Mouse (Mus musculus) embryonic facial prominence, embryonic 12.5 days (tissue): ENCODE results near the gene Eya2. TPM values are rescaled to one million over a fixed set of nuclear protein-coding genes. Genes with fewer than 3 reads are reported as not detected.
"Not testable (repeated sequence)": the region's sequence is repeated elsewhere in the genome, so short reads cannot be mapped to it uniquely, and the experiment has no call there.

ENCODE experiments used
- ATAC-seq: fragments of 200-750 bp; cut with Nextera tagmentation; 2 replicates; pipeline ENCODE4 v1.8.0; 2017; ENCODE audit not compliant: insufficient number of reproducible peaks, insufficient read depth, low FRiP score, low TSS enrichment
- H3K27ac ChIP-seq: fragments of 300-500 bp; sonication (generic); 2 replicates; pipeline ENCODE4 v1.5.1; 2016; ENCODE audit warnings: mild to moderate bottlenecking
- H3K27me3 ChIP-seq: fragments of 300-500 bp; sonication (generic); 2 replicates; pipeline ENCODE4 v1.6.1; 2016; ENCODE audit warnings: mild to moderate bottlenecking, moderate library complexity
- H3K36me3 ChIP-seq: fragments of 300-500 bp; sonication (generic); 2 replicates; pipeline ENCODE4 v1.6.1; 2016; ENCODE audit warnings: mild to moderate bottlenecking
- H3K4me1 ChIP-seq: fragments of 300-500 bp; sonication (generic); 2 replicates; pipeline ENCODE4 v1.6.1; 2016
- H3K4me2 ChIP-seq: fragments of 300-500 bp; sonication (generic); replicated peaks from 2 replicates; pipeline ENCODE4 v1.6.1; 2016; ENCODE audit warnings: mild to moderate bottlenecking, moderate library complexity
- H3K4me3 ChIP-seq: fragments of 300-500 bp; sonication (generic); 2 replicates; pipeline ENCODE4 v1.5.1; 2016; ENCODE audit warnings: mild to moderate bottlenecking
- H3K9ac ChIP-seq: fragments of 300-500 bp; sonication (generic); 2 replicates; pipeline ENCODE4 v1.6.1; 2016; ENCODE audit warnings: mild to moderate bottlenecking, moderate library complexity
- H3K9me3 ChIP-seq: fragments of 300-500 bp; sonication (generic); 2 replicates; pipeline ENCODE4 v1.6.1; 2016; ENCODE audit warnings: mild to moderate bottlenecking, moderate library complexity
- WGBS: fragments of 180-500 bp; shearing (Covaris S2); methylation state at CpG from one replicate; pipeline ENCODE4 v1.1.7; 2016; 5-methylcytosine and 5-hydroxymethylcytosine counted together
- polyA plus RNA-seq: library from polyadenylated mRNA; unstranded; fragments of >200 nt; fragmentation: Nextera tagmentation; extraction: Ambion mirVana; gene quantifications from 2 replicates; pipeline ENCODE4 v1.2.1, GENCODE M21; 2016

Eya2 gene
- 22.5 and 23.5 TPM in 2 replicates for polyA plus RNA-seq

GRCm38 (mm10) chr2:165594907-165595675 lies at the start of gene Eya2:
Gene Eya2, plus strand, starts transcription at chr2:165595032.
- no peaks in the 10 kb centered on the region for H3K36me3 ChIP-seq
- peaks cover 26% of the 10 kb centered on the region for H3K4me1 ChIP-seq
- 0 out of 2 replicates have a peak, but pooled peaks have one; percentile 7 for ATAC-seq
- H3K27me3 ChIP-seq, result peaks cover 18% of the 10 kb centered on the region
- H3K9ac ChIP-seq, result peak within 1 kb of the TSS; percentile 80
- H3K4me3 ChIP-seq, result peak within 1 kb of the TSS; percentile 79
- WGBS, result under 1% methylated on average over 59 of the region's 83 CpGs
- peak within 1 kb of the TSS; percentile 95 for H3K4me2 ChIP-seq
- H3K9me3 ChIP-seq, result no peaks in the 10 kb centered on the region
- H3K27ac ChIP-seq, result peak within 1 kb of the TSS; percentile 87

DNA sequence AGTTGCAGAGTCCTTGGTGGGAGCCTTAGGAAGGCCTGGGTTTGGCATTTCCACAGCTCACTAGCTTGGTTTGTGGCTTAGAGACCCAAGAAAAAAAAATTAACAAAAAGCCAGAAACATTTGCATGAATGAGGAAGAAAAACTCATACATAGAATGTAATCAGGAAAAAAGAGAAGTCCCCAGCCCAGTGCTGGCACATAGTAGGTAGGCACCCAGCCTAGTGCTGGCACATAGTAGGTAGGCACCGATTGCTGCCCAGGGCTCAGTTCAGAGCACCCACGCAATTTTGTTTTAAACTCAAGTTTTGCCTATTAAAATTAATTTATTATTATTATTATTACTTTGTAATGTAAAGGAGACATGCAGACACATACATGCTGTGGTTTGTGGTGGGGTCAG lies 49.1 kb upstream of the Eya2 start:
- Histone ChIP-seq H3K27ac (no peak overlapping the region), H3K36me3 (no peaks in the 10 kb centered on the region), H3K4me1 (peaks cover 8% of the 10 kb centered on the region; the same call in 1 of the 2 replicates), H3K9ac (no peak overlapping the region), H3K4me3 (no peak overlapping the region), H3K27me3 (no peaks in the 10 kb centered on the region), H3K4me2 (no peak overlapping the region), H3K9me3 (no peaks in the 10 kb centered on the region)
- 87% methylated on average over 2 of the region's 2 CpGs for WGBS
- no peak for ATAC-seq

DNA sequence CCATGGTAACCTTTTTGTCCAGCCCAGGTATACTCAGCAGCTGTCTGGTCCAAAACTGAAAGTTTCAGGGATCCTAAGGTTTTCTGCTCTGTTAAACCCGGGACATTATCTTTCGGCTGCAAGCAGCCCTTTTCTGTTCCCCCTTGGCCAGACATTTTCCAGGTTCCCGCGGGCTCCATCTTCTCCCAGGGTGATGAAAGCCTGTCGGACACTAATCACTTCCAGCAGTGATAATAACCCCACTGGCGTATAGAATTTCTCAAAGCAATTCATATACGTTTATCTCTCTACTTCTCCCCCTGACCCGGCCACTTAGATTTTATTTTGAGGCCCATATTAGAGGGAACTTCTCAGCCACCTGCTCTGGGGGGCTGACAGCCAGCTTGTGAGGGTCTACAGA lies 48.5 kb upstream of the Eya2 start:
- 15% methylated on average over 8 of the region's 8 CpGs for WGBS
- H3K4me1 ChIP-seq, result peaks cover 8% of the 10 kb centered on the region; the same call in 1 of the 2 replicates
- H3K4me2 ChIP-seq, result no peak overlapping the region

GRCm38 (mm10) chr2:165547410-165547809 lies 47.4 kb upstream of the Eya2 start:
- 53% methylated on average over 9 of the region's 9 CpGs for WGBS
- H3K9ac ChIP-seq, result no peak overlapping the region
- no peaks in the 10 kb centered on the region for H3K36me3 ChIP-seq
- no peaks in the 10 kb centered on the region for H3K9me3 ChIP-seq
- H3K27me3 ChIP-seq, result no peaks in the 10 kb centered on the region
- no peak for ATAC-seq
- no peak overlapping the region for H3K4me3 ChIP-seq
- H3K4me1 ChIP-seq, result peaks cover 8% of the 10 kb centered on the region; the same call in 1 of the 2 replicates
- H3K4me2 ChIP-seq, result no peak overlapping the region
- H3K27ac ChIP-seq, result 0 out of 2 replicates have a peak overlapping the region, but pooled peaks have one; percentile 20

More for the DNA sequence above, 48.5 kb upstream of the Eya2 start:
- H3K36me3 ChIP-seq, result no peaks in the 10 kb centered on the region
- H3K4me3 ChIP-seq, result no peak overlapping the region
- no peak for ATAC-seq
- no peak overlapping the region for H3K27ac ChIP-seq
- no peaks in the 10 kb centered on the region for H3K9me3 ChIP-seq
- H3K9ac ChIP-seq, result no peak overlapping the region; the same call in 1 of the 2 replicates
- H3K27me3 ChIP-seq, result no peaks in the 10 kb centered on the region

DNA sequence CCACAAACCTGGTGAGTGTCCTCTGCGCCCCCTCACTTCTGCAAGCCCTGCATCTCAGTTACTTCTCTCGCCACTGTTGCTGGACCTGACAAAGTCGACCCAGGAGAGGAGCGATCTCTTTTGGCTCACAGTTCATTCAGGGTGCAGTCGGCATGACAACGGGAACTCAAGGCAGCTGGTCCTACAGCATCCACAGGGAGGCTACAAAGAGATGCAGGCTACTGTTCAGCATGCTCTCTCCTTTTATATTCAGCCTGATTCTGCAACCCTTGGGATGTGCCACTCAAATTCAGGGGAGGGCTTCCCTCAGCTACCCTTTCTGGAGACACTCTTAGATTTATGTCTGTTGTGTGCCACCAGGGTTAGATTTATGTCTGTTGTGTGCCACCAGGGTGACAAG lies 46.2 kb upstream of the Eya2 start:
- 77% methylated on average over 6 of the region's 6 CpGs for WGBS
- H3K36me3 ChIP-seq, result no peaks in the 10 kb centered on the region
- H3K4me3 ChIP-seq, result no peak overlapping the region
- H3K9me3 ChIP-seq, result no peaks in the 10 kb centered on the region
- no peak for ATAC-seq
- H3K4me2 ChIP-seq, result no peak overlapping the region
- H3K4me1 ChIP-seq, result peaks cover 8% of the 10 kb centered on the region; the same call in 1 of the 2 replicates
- no peaks in the 10 kb centered on the region for H3K27me3 ChIP-seq
- no peak overlapping the region for H3K27ac ChIP-seq
- H3K9ac ChIP-seq, result no peak overlapping the region

GRCm38 (mm10) chr2:165550410-165550809 lies 44.4 kb upstream of the Eya2 start:
- H3K9ac ChIP-seq, H3K4me2 ChIP-seq, H3K4me1 ChIP-seq, H3K27ac ChIP-seq, H3K27me3 ChIP-seq, H3K4me3 ChIP-seq, ATAC-seq, H3K9me3 ChIP-seq, H3K36me3 ChIP-seq: not testable (repeated sequence)
- 70% methylated on average over 7 of the region's 7 CpGs for WGBS

DNA sequence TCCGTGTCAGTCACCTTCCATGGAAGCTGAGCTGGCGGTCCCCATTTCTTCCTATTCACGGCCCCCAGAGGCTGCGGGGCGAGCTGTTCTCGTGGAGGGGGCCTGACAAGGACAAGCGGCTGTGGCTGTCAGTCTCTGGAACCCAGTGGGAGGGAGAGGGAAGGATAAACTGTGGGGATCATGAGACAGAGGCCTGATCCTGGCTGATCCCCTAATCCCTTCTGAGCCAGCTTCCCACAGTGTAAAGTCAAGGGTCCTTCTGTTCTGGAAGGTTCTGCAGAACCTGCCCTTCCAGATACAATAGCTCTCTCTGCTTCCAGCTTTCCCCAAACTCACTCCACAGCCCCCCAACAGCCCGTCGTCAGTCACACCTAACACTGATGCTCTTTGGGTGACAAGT lies 40.8 kb upstream of the Eya2 start:
- no peak overlapping the region for H3K4me3 ChIP-seq
- no peak overlapping the region for H3K4me2 ChIP-seq
- no peak for ATAC-seq
- 0 out of 2 replicates have a peak, but pooled peaks cover 2% of the 10 kb centered on the region for H3K4me1 ChIP-seq
- no peaks in the 10 kb centered on the region for H3K36me3 ChIP-seq
- H3K9me3 ChIP-seq, result no peaks in the 10 kb centered on the region
- no peak overlapping the region for H3K27ac ChIP-seq
- H3K9ac ChIP-seq, result no peak overlapping the region
- H3K27me3 ChIP-seq, result peaks cover 3% of the 10 kb centered on the region; the same call in 1 of the 2 replicates
- 58% methylated on average over 9 of the region's 9 CpGs for WGBS

GRCm38 (mm10) chr2:165557278-165557677 lies 37.6 kb upstream of the Eya2 start:
- ATAC-seq, result no peak
- Histone ChIP-seq H3K27ac (no peak overlapping the region), H3K36me3 (no peaks in the 10 kb centered on the region), H3K27me3 (peaks cover 3% of the 10 kb centered on the region; the same call in 1 of the 2 replicates), H3K9me3 (no peaks in the 10 kb centered on the region), H3K4me1 (peaks cover 16% of the 10 kb centered on the region; the same call in 1 of the 2 replicates), H3K4me2 (no peak overlapping the region), H3K4me3 (no peak overlapping the region), H3K9ac (no peak overlapping the region)
- WGBS, result 87% methylated on average over 7 of the region's 7 CpGs

GRCm38 (mm10) chr2:165558916-165559315 lies 35.9 kb upstream of the Eya2 start:
- Histone ChIP-seq H3K36me3 (no peaks in the 10 kb centered on the region), H3K4me2 (no peak overlapping the region), H3K27me3 (peaks cover 14% of the 10 kb centered on the region), H3K9ac (no peak overlapping the region), H3K27ac (no peak overlapping the region), H3K9me3 (no peaks in the 10 kb centered on the region), H3K4me3 (no peak overlapping the region), H3K4me1 (peaks cover 26% of the 10 kb centered on the region)
- no peak for ATAC-seq
- WGBS, result 55% methylated on average over 11 of the region's 11 CpGs

DNA sequence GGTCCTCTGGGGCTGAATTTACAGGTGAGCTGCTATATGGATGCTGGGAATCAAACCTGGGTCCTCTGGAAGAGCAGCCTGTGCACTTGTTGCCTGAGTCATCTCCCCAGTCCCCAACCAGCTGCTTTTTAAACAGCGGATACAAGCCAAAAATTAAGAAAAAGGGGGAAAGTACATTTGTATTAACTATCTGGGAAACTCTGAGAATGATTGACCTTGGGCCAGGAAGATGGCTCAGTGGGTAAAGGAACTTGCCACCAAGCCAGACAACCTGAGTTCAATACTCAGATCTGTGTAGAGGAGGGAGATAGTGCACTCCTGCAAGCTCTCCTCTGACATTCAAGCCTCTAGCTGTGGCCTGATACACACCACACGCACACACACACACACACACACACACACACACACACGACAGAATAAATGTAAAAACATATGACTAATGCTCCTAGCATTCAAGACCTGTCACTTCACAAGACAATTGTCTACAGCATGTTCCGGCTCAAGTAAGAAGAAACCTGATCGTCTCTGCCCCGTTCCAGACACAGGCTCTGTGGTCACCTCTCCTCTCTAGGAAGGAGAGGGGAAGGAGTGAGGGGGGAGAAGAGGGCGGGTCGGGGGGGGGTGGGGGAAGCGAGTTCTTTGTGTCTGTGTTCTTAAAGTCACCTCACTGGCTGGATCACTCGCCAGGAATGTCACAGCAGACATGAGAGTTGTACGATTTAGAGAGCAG lies 35.2 kb upstream of the Eya2 start:
- H3K9ac ChIP-seq, result no peak overlapping the region
- H3K4me1 ChIP-seq, result peaks cover 26% of the 10 kb centered on the region
- no peak for ATAC-seq
- no peak overlapping the region for H3K4me3 ChIP-seq
- H3K9me3 ChIP-seq, result no peaks in the 10 kb centered on the region
- H3K27me3 ChIP-seq, result peaks cover 20% of the 10 kb centered on the region
- no peaks in the 10 kb centered on the region for H3K36me3 ChIP-seq
- H3K27ac ChIP-seq, result peak overlapping the region; percentile 32; the same call in 1 of the 2 replicates
- WGBS, result 14% methylated on average over 11 of the region's 11 CpGs
- no peak overlapping the region for H3K4me2 ChIP-seq

DNA sequence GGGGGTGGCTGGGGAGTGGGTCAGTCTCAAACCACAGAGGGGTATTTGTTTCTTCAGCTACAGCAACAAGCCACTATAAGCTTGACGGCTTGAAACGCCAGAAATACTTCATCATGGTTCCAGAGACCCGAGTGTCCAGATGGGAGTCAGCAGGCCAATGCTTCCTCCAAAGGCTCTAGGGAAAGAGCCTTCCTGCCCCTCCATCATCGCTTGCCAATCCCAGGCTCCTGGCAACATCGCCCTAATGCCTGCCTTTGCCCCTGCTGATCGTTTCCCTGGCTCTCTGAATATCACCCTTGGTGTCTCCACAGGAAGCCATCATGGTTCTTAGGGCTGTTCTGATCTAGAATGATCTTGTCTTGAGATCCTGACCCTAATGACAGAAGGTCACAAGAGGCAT lies 33.0 kb upstream of the Eya2 start:
- Histone ChIP-seq H3K4me1 (peaks cover 26% of the 10 kb centered on the region), H3K27me3 (peaks cover 28% of the 10 kb centered on the region), H3K27ac (no peak overlapping the region), H3K4me2 (no peak overlapping the region), H3K9me3 (no peaks in the 10 kb centered on the region), H3K4me3 (no peak overlapping the region), H3K36me3 (no peaks in the 10 kb centered on the region), H3K9ac (no peak overlapping the region)
- no peak for ATAC-seq
- 72% methylated on average over 6 of the region's 6 CpGs for WGBS
